Mouse (Mus musculus) spleen, adult 2 months (tissue): ENCODE measurements around the gene Scgb2b7. TPM values are rescaled to one million over a fixed set of nuclear protein-coding genes. Genes with fewer than 3 reads are reported as not detected.
"Not testable (repeated sequence)": the region's sequence is repeated elsewhere in the genome, so short reads cannot be mapped to it uniquely, and the experiment has no call there.

ENCODE experiments used
- DNase-seq, 2 experiments: peaks; one replicate each; pipeline versions ENCODE4 v3.0.0 to v3.0.0-alpha.2; 2012 to 2021; ENCODE audit warnings: low spot score in 2 of 2, low read depth in 1 of 2
- H3K27ac ChIP-seq: fragments of 200-500 bp; 2 replicates; pipeline ENCODE4 v1.5.1; 2012; ENCODE audit warnings: low read length, inconsistent platforms; ENCODE audit not compliant: insufficient read depth
- H3K27me3 ChIP-seq: fragments of 200-500 bp; 2 replicates; pipeline ENCODE4 v1.6.1; 2012; ENCODE audit warnings: mild to moderate bottlenecking, moderate library complexity, low read length, inconsistent platforms; ENCODE audit not compliant: control insufficient read depth, insufficient read depth
- H3K36me3 ChIP-seq: fragments of 200-500 bp; 2 replicates; pipeline ENCODE4 v1.6.1; 2012; ENCODE audit warnings: mild to moderate bottlenecking, low read length, inconsistent platforms; ENCODE audit not compliant: control insufficient read depth, insufficient read depth
- H3K4me1 ChIP-seq: fragments of 200-500 bp; 2 replicates; pipeline ENCODE4 v1.6.1; 2011; ENCODE audit warnings: inconsistent platforms; ENCODE audit not compliant: control insufficient read depth, insufficient read depth, insufficient read length
- H3K4me3 ChIP-seq: fragments of 200-500 bp; 2 replicates; pipeline ENCODE4 v1.5.1; 2011; ENCODE audit warnings: mild to moderate bottlenecking, inconsistent platforms; ENCODE audit not compliant: insufficient read depth, insufficient read length; ENCODE audit errors: extremely low read depth
- WGBS: fragments of 180-500 bp; shearing (Covaris S2); methylation state at CpG from one replicate; pipeline ENCODE4 v1.1.7; 2018; 5-methylcytosine and 5-hydroxymethylcytosine counted together
- polyA plus RNA-seq: library from polyadenylated mRNA; depleted of rRNA; stranded (reverse); fragments of >200 nt; gene quantifications from 2 replicates; pipeline ENCODE4 v1.2.3, GENCODE M21; 2012; rRNA removed

The Scgb2b7 gene
- not detected in 2 replicates for polyA plus RNA-seq

DNA sequence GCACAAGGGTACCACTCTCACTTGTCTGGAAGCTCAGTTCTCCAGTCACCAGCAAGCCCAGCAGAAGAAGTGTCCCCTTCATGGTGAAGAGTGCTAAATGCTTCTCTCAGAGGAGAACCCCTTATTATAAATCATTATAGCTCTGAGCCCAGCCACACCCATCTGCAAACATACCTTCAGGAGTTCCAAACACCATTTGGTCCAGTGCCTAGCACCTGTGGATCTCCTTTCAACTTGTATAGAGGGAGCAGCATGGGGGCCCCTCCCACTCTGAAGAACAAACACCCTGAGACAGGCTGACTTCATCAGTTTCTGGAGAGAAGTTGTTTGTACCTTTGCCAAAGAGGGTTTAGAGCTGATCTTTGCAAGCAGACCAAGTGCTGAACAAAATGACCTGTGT, at the start of gene Scgb2b7:
TSS of gene Scgb2b7 (minus strand) at position 101 of the 400 bp plus-strand sequence.
- H3K4me1 ChIP-seq, DNase-seq, H3K27me3 ChIP-seq, H3K27ac ChIP-seq, H3K4me3 ChIP-seq, H3K36me3 ChIP-seq: not testable (repeated sequence)

DNA sequence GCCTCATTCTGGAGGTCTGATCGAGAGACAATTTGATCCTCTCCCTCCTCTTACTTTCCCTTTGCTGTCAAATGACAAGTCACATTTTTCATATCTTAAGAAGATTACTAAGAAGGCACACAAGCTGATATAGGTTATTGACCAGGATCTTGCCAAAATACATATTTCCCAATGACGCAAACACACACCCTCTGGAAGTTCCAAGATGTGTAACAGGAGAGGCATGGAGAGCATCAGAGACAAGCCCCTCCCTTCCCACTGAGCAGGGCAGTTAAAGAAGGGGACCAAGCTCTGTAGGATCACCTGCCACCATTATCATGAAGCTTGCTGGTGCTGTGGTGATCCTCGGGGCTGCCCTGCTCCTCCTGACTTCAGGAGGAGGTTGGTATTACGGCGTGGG, 6.8 kb upstream of the Scgb2b7 start, which contains the start of gene Scgb1b7:
TSS of gene Scgb1b7 (plus strand) at position 301 of the 400 bp plus-strand sequence.
- not testable (repeated sequence) for DNase-seq, H3K4me1 ChIP-seq, H3K36me3 ChIP-seq, H3K27ac ChIP-seq, H3K27me3 ChIP-seq, H3K4me3 ChIP-seq
- 97% methylated on average over 5 of the region's 5 CpGs for WGBS

Other genes starting within 250 kb of the Scgb2b7 start
- gene Scgb1b7, start 6.9 kb upstream of the Scgb2b7 start, polyA plus RNA-seq: not detected in 2 replicates